Mouse (Mus musculus) heart, adult 2 months (tissue): ENCODE results near the gene Aoc3.

Experiments
- CTCF ChIP-seq: fragments of 200-600 bp; IDR thresholded peaks from 2 replicates; pipeline ENCODE4 v1.8.1; 2022; ENCODE audit warnings: antibody characterized with exemption, mild to moderate bottlenecking, moderate library complexity
- EP300 ChIP-seq: fragments of 200-500 bp; IDR thresholded peaks from 2 replicates; pipeline ENCODE4 v1.6.1; 2011; ENCODE audit warnings: low read depth, low read length, control low read depth; ENCODE audit not compliant: insufficient read depth
- POLR2A ChIP-seq: fragments of 200-500 bp; IDR thresholded peaks from 2 replicates; pipeline ENCODE4 v1.6.1; 2011; ENCODE audit warnings: mild to moderate bottlenecking, low read depth, low read length, control low read depth; ENCODE audit not compliant: insufficient read depth

GRCm38 (mm10) chr11:101291231-101291630 is 39.2 kb upstream of the Aoc3 start:
- TF ChIP-seq CTCF (no peak), POLR2A (no peak), EP300 (no peak)
